Mouse (Mus musculus): ENCODE measurements around the gene Vmn1r29. TPM values are rescaled to one million over a fixed set of nuclear protein-coding genes. Genes with fewer than 3 reads are reported as not detected.
"Not testable (repeated sequence)": the region's sequence is repeated elsewhere in the genome, so short reads cannot be mapped to it uniquely, and the experiment has no call there.

The Vmn1r29 gene
- not detected in 2 replicates for polyA plus RNA-seq (2012; rRNA removed)

- H3K36me3 ChIP-seq (ENCODE audit: control insufficient read depth, insufficient read depth, low read length) = no peaks in the 10 kb centered on the region
- TF ChIP-seq POLR2A (IDR thresholded peaks at IDR 0.05; ENCODE audit: control insufficient read depth, extremely low read depth, insufficient read depth, low read length, poor library complexity) (no peak), CTCF (IDR thresholded peaks at IDR 0.05; ENCODE audit: borderline replicate concordance, control insufficient read depth, extremely low read depth, insufficient read depth, low read length, poor library complexity) (no peak)
- H3K27me3 ChIP-seq (ENCODE audit: control insufficient read depth, insufficient read depth, low read length) = no peaks in the 10 kb centered on the region
- no peak within 1 kb of the TSS for H3K27ac ChIP-seq (ENCODE audit: control insufficient read depth, insufficient read depth, low read length)
- H3K4me3 ChIP-seq (ENCODE audit: control insufficient read depth, insufficient read depth, low read length) = no peak within 1 kb of the TSS
- H3K4me1 ChIP-seq (replicated peaks; ENCODE audit: control insufficient read depth, insufficient read depth, low read length) = no peaks in the 10 kb centered on the region
- DNase-seq = no peak
These were observed at the start of gene Vmn1r29 for GRCm38 (mm10) chr6:58301249-58301648. Gene Vmn1r29, plus strand, starts transcription at chr6:58301549.

- H3K27me3 ChIP-seq (ENCODE audit: control insufficient read depth, insufficient read depth, low read length) = no peaks in the 10 kb centered on the region
- H3K27ac ChIP-seq (ENCODE audit: control insufficient read depth, insufficient read depth, low read length) = no peak within 1 kb of the TSS
- 95% methylated on average over 1 of the region's 1 CpGs for WGBS
- no peak within 1 kb of the TSS for H3K4me3 ChIP-seq (ENCODE audit: control insufficient read depth, insufficient read depth, low read length)
- DNase-seq = no peak
- no peaks in the 10 kb centered on the region for H3K36me3 ChIP-seq (ENCODE audit: control insufficient read depth, insufficient read depth, low read length)
- no peak for TF ChIP-seq CTCF (IDR thresholded peaks at IDR 0.05; ENCODE audit: borderline replicate concordance, control insufficient read depth, extremely low read depth, insufficient read depth, low read length, poor library complexity)
- TF ChIP-seq POLR2A (IDR thresholded peaks at IDR 0.05; ENCODE audit: control insufficient read depth, extremely low read depth, insufficient read depth, low read length, poor library complexity) = no peak
- H3K4me1 ChIP-seq (replicated peaks; ENCODE audit: control insufficient read depth, insufficient read depth, low read length) = no peaks in the 10 kb centered on the region
These were observed 39.6 kb upstream of the Vmn1r29 start, which contains the start of gene Vmn1r28 for GRCm38 (mm10) chr6:58261737-58262136. Gene Vmn1r28, plus strand, starts transcription at chr6:58262037.

GRCm38 (mm10) chr6:58279661-58280060 lies 21.7 kb upstream of the Vmn1r29 start:
- H3K36me3 ChIP-seq (ENCODE audit: control insufficient read depth, insufficient read depth, low read length); H3K27ac ChIP-seq (ENCODE audit: control insufficient read depth, insufficient read depth, low read length); H3K4me1 ChIP-seq (replicated peaks; ENCODE audit: control insufficient read depth, insufficient read depth, low read length); H3K4me3 ChIP-seq (ENCODE audit: control insufficient read depth, insufficient read depth, low read length); DNase-seq; H3K27me3 ChIP-seq (ENCODE audit: control insufficient read depth, insufficient read depth, low read length): not testable (repeated sequence)
- 100% methylated on average over 1 of the region's 1 CpGs for WGBS

- H3K4me3 ChIP-seq (ENCODE audit: control insufficient read depth, insufficient read depth, low read length) = no peak overlapping the region
- TF ChIP-seq CTCF (IDR thresholded peaks at IDR 0.05; ENCODE audit: borderline replicate concordance, control insufficient read depth, extremely low read depth, insufficient read depth, low read length, poor library complexity) (no peak), POLR2A (IDR thresholded peaks at IDR 0.05; ENCODE audit: control insufficient read depth, extremely low read depth, insufficient read depth, low read length, poor library complexity) (no peak)
- no peak for DNase-seq
- no peaks in the 10 kb centered on the region for H3K4me1 ChIP-seq (replicated peaks; ENCODE audit: control insufficient read depth, insufficient read depth, low read length)
- no peaks in the 10 kb centered on the region for H3K27me3 ChIP-seq (ENCODE audit: control insufficient read depth, insufficient read depth, low read length)
- H3K27ac ChIP-seq (ENCODE audit: control insufficient read depth, insufficient read depth, low read length) = no peak overlapping the region
- WGBS = 77% methylated on average over 2 of the region's 2 CpGs
- H3K36me3 ChIP-seq (ENCODE audit: control insufficient read depth, insufficient read depth, low read length) = no peaks in the 10 kb centered on the region
These were observed 9.1 kb upstream of the Vmn1r29 start for GRCm38 (mm10) chr6:58292201-58292600.

GRCm38 (mm10) chr6:58298511-58298910 lies 2.8 kb upstream of the Vmn1r29 start:
- WGBS = 83% methylated on average over 19 of the region's 19 CpGs
- not testable (repeated sequence) for DNase-seq; H3K27ac ChIP-seq (ENCODE audit: control insufficient read depth, insufficient read depth, low read length); H3K36me3 ChIP-seq (ENCODE audit: control insufficient read depth, insufficient read depth, low read length); H3K4me3 ChIP-seq (ENCODE audit: control insufficient read depth, insufficient read depth, low read length); H3K27me3 ChIP-seq (ENCODE audit: control insufficient read depth, insufficient read depth, low read length); H3K4me1 ChIP-seq (replicated peaks; ENCODE audit: control insufficient read depth, insufficient read depth, low read length)

GRCm38 (mm10) chr6:58330686-58331085 lies 29.3 kb downstream of the Vmn1r29 start:
- 86% methylated on average over 17 of the region's 17 CpGs for WGBS
- H3K4me3 ChIP-seq (ENCODE audit: control insufficient read depth, insufficient read depth, low read length); H3K4me1 ChIP-seq (replicated peaks; ENCODE audit: control insufficient read depth, insufficient read depth, low read length); H3K27me3 ChIP-seq (ENCODE audit: control insufficient read depth, insufficient read depth, low read length); H3K27ac ChIP-seq (ENCODE audit: control insufficient read depth, insufficient read depth, low read length); H3K36me3 ChIP-seq (ENCODE audit: control insufficient read depth, insufficient read depth, low read length); DNase-seq: not testable (repeated sequence)

Other genes with a start within 250 kb of the Vmn1r29 start
- not detected in 2 replicates for gene Vmn1r27, start 82.7 kb upstream of the Vmn1r29 start, polyA plus RNA-seq (2012; rRNA removed)
- gene Vmn1r28, start 39.5 kb upstream of the Vmn1r29 start, polyA plus RNA-seq (2012; rRNA removed) = not detected in 2 replicates
- not detected in 2 replicates for gene Vmn1r30, start 141.8 kb downstream of the Vmn1r29 start, polyA plus RNA-seq (2012; rRNA removed)
- gene Vmn1r31, start 173.8 kb downstream of the Vmn1r29 start, polyA plus RNA-seq (2012; rRNA removed) = not detected in 2 replicates